Mouse (Mus musculus) R1 (cell line): ENCODE results near the gene 1600014C10Rik.

Experiments
- DNase-seq: peaks from one replicate; pipeline ENCODE4 v3.0.0-alpha.2; 2018; ENCODE audit warnings: low read depth, low spot score

1600014C10Rik gene

DNA sequence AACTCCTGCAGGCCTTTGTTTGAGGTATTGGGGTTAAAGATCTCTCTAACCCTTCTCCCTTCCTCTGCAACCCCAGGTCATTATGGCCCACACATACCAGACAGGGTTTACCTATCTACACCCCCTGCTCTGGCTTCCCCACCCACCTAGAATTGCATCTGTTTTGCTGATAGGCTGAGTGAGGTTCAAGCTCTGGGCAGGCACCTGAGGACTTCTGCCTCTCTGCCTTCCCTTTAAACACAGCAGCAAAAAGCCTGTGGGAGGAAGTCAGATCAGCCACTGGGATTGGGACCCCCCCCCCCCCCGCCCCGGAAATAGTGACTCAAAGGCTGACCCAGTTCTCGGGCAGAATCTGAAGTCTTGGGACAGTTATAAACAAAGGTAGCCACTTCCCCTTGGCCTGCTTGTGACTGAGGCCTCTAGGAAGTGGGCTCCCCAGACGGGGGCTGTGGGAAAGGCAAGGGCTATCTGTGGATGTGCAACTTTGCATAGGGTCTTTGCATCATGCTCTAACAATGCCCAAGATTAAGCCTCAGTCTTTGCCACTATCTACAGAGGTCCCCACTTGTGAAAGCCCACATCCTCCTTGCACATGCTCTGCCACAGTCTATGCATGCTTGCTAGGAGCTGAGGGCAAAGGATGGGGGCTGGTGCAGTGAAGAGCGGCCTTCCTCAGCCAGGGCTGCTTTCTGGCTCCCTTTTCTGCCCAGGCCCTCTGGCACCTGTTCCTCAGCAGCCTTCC lies 31.6 kb downstream of the 1600014C10Rik start:
- no peak for DNase-seq

DNA sequence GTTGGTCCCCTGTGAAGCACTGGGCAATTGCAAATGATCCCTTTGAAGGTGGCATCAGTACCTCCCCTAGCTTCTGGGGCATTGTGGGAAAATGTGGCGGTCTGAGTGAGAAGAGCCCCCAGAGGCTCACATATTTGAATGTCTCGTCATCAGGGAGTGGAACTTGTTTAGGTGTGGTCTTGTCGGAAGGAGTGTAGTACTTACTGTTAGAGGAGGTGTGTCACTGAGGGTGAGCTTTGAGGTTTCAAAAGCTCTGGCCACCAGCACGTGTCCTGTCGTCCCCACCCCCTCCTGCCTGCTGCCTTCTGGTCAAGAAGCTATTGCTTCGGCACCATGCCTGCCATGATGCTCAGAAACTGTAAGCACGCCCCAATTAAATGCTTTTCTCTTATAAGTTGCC lies 32.3 kb downstream of the 1600014C10Rik start:
- no peak for DNase-seq

DNA sequence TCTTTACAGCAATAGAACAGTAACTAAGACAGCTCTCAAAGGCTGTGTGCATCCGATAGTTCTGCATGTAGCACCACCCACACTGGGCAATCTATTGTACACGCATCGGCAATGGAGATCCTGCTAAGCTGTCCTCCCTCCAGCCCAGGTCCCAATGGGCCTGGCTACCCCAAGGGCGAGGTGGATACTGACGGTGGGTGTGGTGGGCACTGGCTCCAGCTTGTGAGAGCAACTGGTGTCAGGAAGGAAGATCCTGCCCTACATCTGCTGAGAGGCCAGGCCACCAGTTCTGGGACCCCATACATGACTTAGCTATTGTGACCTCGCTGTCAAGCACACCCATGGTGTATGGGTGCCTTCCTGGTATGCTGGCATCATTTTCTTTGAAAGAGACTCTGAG lies 32.7 kb downstream of the 1600014C10Rik start:
- no peak for DNase-seq

GRCm38 (mm10) chr7:38217417-38218171 lies 34.6 kb downstream of the 1600014C10Rik start:
- no peak for DNase-seq

GRCm38 (mm10) chr7:38218631-38219367 lies 35.8 kb downstream of the 1600014C10Rik start:
- DNase-seq = no peak

GRCm38 (mm10) chr7:38219526-38219925 lies 36.5 kb downstream of the 1600014C10Rik start:
- DNase-seq = no peak

GRCm38 (mm10) chr7:38220866-38221265 lies 37.8 kb downstream of the 1600014C10Rik start:
- DNase-seq = no peak

DNA sequence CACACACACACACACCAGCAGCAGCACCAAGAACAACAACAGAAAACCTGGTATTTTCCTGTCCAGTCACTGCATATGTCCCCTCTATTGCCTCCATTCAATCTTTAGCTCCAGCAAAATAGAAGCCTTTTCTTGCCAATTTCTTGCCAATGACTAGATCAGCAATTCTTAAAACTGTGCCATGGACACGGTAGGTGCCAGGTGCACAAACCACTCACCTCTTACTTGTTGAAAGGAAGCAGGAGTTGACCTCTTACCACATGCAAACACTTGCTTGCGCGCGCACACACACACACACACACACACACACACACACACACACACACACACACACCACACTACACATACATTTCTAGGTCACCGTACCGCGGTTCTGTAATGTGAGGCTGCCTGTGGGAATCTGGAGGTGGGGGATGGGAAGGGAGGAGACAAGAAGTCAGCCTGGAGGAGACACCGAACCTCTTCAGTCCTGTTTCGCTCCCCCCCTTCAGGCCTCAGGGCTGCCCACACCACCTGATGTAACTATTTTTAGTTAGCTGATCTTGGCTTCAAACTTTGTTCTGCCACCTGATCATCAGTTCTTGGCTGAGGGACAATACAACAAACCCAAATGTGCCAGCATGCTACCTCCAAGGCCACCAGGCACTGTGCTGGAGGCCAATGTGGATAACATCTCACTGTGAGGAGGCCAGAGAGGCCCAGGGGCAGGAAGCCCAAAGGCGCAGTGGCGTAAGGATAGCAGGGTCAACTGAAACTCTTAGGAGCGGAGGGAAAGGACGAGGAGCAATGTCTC lies 41.8 kb downstream of the 1600014C10Rik start:
- DNase-seq = peak; percentile 35

DNA sequence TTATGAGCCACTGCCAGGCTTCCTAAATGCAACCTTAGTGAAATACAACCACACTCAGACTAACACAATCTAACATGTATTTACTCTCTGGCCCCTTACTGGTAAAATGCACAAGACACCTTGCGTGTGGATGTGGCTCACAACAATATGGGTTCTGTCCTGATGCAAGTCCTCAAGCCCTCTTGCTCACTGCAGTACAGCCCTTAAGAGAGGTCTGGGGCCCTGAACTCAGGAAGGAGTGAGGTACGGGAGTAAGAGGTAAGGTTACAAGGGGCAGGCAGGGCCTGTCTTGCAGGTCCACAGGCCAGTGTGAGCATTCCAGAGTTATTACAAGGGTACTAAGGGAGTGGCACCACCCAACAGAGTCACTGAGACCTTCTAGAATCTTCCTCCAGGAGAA lies 43.2 kb downstream of the 1600014C10Rik start:
- DNase-seq = no peak

- peak; percentile 97 for DNase-seq
Measured at GRCm38 (mm10) chr7:38227181-38227899, 44.3 kb downstream of the 1600014C10Rik start.

- peak; percentile 97 for DNase-seq
Measured at GRCm38 (mm10) chr7:38227900-38228298, 44.9 kb downstream of the 1600014C10Rik start, which contains the start of gene Plekhf1. Gene Plekhf1, minus strand, starts transcription at chr7:38228016.

GRCm38 (mm10) chr7:38228329-38228728 lies 45.3 kb downstream of the 1600014C10Rik start:
- DNase-seq = peak; percentile 61

- DNase-seq = peak; percentile 35
Measured at GRCm38 (mm10) chr7:38230285-38230684, 47.3 kb downstream of the 1600014C10Rik start.

- peak; percentile 48 for DNase-seq
Measured at GRCm38 (mm10) chr7:38236400-38237105, 53.5 kb downstream of the 1600014C10Rik start.

GRCm38 (mm10) chr7:38237140-38237539 lies 54.1 kb downstream of the 1600014C10Rik start:
- no peak for DNase-seq

GRCm38 (mm10) chr7:38242417-38242816 lies 59.4 kb downstream of the 1600014C10Rik start:
- peak; percentile 92 for DNase-seq
